ENCODE assay signal across 11 mouse cellular contexts in the genomic region with DNA sequence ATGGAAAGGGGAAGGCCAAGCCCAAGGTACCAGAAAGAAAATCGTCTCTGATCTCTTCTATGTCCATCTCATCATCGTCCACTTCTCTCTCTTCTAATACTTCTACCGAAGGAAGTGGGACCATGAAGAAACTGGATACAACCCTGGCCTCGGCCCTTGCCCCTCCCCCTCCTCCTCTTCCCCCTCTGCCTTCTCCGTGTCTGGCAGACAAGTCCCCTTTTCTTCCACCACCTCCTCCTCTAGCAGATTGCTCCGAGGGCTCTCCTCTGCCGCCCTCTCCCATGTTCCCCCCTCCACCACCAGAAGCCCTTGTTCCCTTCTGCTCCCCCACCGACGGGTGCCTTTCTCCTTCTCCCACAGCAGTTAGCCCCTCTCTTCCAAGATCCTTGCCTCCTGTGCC. TPM values are rescaled to one million over a fixed set of nuclear protein-coding genes. Genes with fewer than 3 reads are reported as not detected.
A peak's percentile ranks its signal among the peaks of the same experiment; 100 is the strongest.
DNase-seq lines count a peak whose midpoint lies in the region; ATAC-seq and TF ChIP-seq lines count a peak whose summit lies in the region.
"Had no signal": no experiment of that assay in that cellular context is flagged by ENCODE, and none has a peak within 500 bp of the region (broad histone marks: within the 10 kb centered on the region; RNA-seq: fewer than 3 reads in every experiment).

No protein-coding gene starts in this region.

- peak; percentile 24 to 33 for DNase-seq in cerebellum, postnatal 36 days
- DNase-seq in cerebellum, adult 9-10 months: no peak
- no peak for DNase-seq in left cerebral cortex, adult 2 months (ENCODE audit: extremely low spot score in 1 of 2, low spot score in 2 of 2)
- DNase-seq in left cerebral cortex, postnatal 14 days (ENCODE audit: low spot score in 2 of 2): no peak
- no peak for DNase-seq in forebrain, embryonic 14.5 days (ENCODE audit: low spot score)
- DNase-seq in urinary bladder, postnatal 36 days (ENCODE audit: low spot score in 2 of 2): no peak
- no peak for DNase-seq in B cell, adult 2 months
- DNase-seq: adrenal gland, postnatal 14 days; thymus, postnatal 25 days had no signal

- 55% methylated on average over 9 of the region's 9 CpGs for WGBS in forebrain, embryonic 14.5 days
- WGBS in midbrain, embryonic 15.5 days: 64% methylated on average over 9 of the region's 9 CpGs

- H3K4me1 ChIP-seq in forebrain, embryonic 14.5 days (ENCODE audit: control insufficient read depth, insufficient read depth, low read length): peaks cover 17% of the 10 kb centered on the region; the same call in 1 of the 2 replicates
- H3K4me1 ChIP-seq in midbrain, embryonic 15.5 days: peaks cover 8% of the 10 kb centered on the region; the same call in 1 of the 2 replicates

- H3K4me3 ChIP-seq in left cerebral cortex, adult 2 months: peak overlapping the region; percentile 45; the same call in 1 of the 2 replicates
- no peak overlapping the region for H3K4me3 ChIP-seq in forebrain, embryonic 14.5 days (ENCODE audit: low read depth, low read length)
- no peak overlapping the region for H3K4me3 ChIP-seq in midbrain, embryonic 15.5 days

- no peak for ATAC-seq in forebrain, embryonic 14.5 days
- ATAC-seq in midbrain, embryonic 15.5 days (replicated peaks): peak; percentile 10; the same call in 1 of the 2 replicates
- ATAC-seq: Patski had no signal

- intact Hi-C loops in left cerebral cortex, adult 2 months (cut with DNase I): loop anchor here (1.0 to 5.0 kb wide), 5 partner anchors 17 to 290 kb away; no protein-coding TSS in a partner anchor
- intact Hi-C loops in left cerebral cortex, postnatal 14 days (cut with DNase I): loop anchor here (5.0 kb wide), 2 partner anchors 43 to 288 kb away; no protein-coding TSS in a partner anchor

- no peaks in the 10 kb centered on the region for H3K27me3 ChIP-seq in forebrain, embryonic 14.5 days (replicated peaks; ENCODE audit: control insufficient read depth, insufficient read depth, low read length)
- no peaks in the 10 kb centered on the region for H3K27me3 ChIP-seq in midbrain, embryonic 15.5 days (replicated peaks)
- H3K27me3 ChIP-seq: Patski had no signal

- peaks cover 18% of the 10 kb centered on the region for H3K36me3 ChIP-seq in forebrain, embryonic 14.5 days (ENCODE audit: control insufficient read depth, insufficient read depth, low read length)
- no peaks in the 10 kb centered on the region; the same call in 1 of the 2 replicates for H3K36me3 ChIP-seq in midbrain, embryonic 15.5 days (replicated peaks)

- H3K27ac ChIP-seq in left cerebral cortex, adult 2 months: no peak overlapping the region; the same call in 1 of the 2 replicates
- peak overlapping the region; percentile 61; the same call in 1 of the 2 replicates for H3K27ac ChIP-seq in forebrain, embryonic 14.5 days (ENCODE audit: low read depth, low read length)
- 0 out of 2 replicates have a peak overlapping the region, but pooled peaks have one; percentile 10 for H3K27ac ChIP-seq in midbrain, embryonic 15.5 days

- H3K9me3 ChIP-seq in forebrain, embryonic 14.5 days (replicated peaks; ENCODE audit: control insufficient read depth, low read length): no peaks in the 10 kb centered on the region
- H3K9me3 ChIP-seq in midbrain, embryonic 15.5 days: no peaks in the 10 kb centered on the region

- no peak for TF ChIP-seq CTCF in left cerebral cortex, adult 2 months (IDR thresholded peaks at IDR 0.05)

- H3K9ac ChIP-seq in forebrain, embryonic 14.5 days (ENCODE audit: low read length): no peak overlapping the region
- no peak overlapping the region for H3K9ac ChIP-seq in midbrain, embryonic 15.5 days

- no peak overlapping the region for H3K4me2 ChIP-seq in forebrain, embryonic 14.5 days (ENCODE audit: low read length)
- no peak overlapping the region for H3K4me2 ChIP-seq in midbrain, embryonic 15.5 days

RNA-seq across cellular contexts. Expression of gene Hebp2, which starts 20.1 kb away (rescaled TPM):
- total RNA-seq in left cerebral cortex, adult 2 months (2021): 1 to 10 TPM; 3.8 TPM
- total RNA-seq in left cerebral cortex, postnatal 14 days (2021): 1 to 10 TPM; 3.0 to 3.1 TPM
- polyA plus RNA-seq in forebrain, embryonic 14.5 days (2014; fragmentation: Nextera tagmentation; extraction: Ambion mirVana): 7.7 and 7.8 TPM in 2 replicates
- polyA plus RNA-seq in midbrain, embryonic 15.5 days (2015; fragmentation: Nextera tagmentation; extraction: Ambion mirVana): 8.3 and 9.1 TPM in 2 replicates

Comparison
In these comparisons a context has a peak if more than half of its experiments do, and no peak if none do; other contexts are left out.
1. DNase-seq: peak in cerebellum, postnatal 36 days (2 of 2); none in cerebellum, adult 9-10 months (single experiment), left cerebral cortex, adult 2 months (0 of 2), left cerebral cortex, postnatal 14 days (0 of 2), forebrain, embryonic 14.5 days (single experiment), urinary bladder, postnatal 36 days (0 of 2) and B cell, adult 2 months (0 of 2).